Mouse (Mus musculus): ENCODE results near the gene Dbnl.

GRCm38 (mm10) chr11:5753755-5754154 is 34.5 kb upstream of the Dbnl start:
- TF ChIP-seq CTCF (conservative IDR thresholded peaks at IDR 0.05 in 1 of 2, IDR thresholded peaks at IDR 0.05 in 1 of 2; ENCODE audit: low read depth in 2 of 2, low read length in 2 of 2) = no peak
- no peak for TF ChIP-seq CHD2 (IDR thresholded peaks at IDR 0.05; ENCODE audit: low read length)
- TF ChIP-seq POLR2AphosphoS2 (IDR thresholded peaks at IDR 0.05; ENCODE audit: low read depth, low read length) = no peak
- no peak for TF ChIP-seq POLR2A (IDR thresholded peaks at IDR 0.05; ENCODE audit: low read depth, low read length)
- no peak for TF ChIP-seq ZKSCAN1 (IDR thresholded peaks at IDR 0.05; ENCODE audit: borderline replicate concordance, low read depth, low read length)

Measured in CH12.LX (cell line).